Mouse (Mus musculus) lung, postnatal 4 days (tissue): ENCODE data around the gene Myo1d.

ENCODE experiments used
- DNase-seq, 2 experiments: peaks; one replicate each; pipeline ENCODE4 v3.0.0; 2021

The Myo1d gene

DNA sequence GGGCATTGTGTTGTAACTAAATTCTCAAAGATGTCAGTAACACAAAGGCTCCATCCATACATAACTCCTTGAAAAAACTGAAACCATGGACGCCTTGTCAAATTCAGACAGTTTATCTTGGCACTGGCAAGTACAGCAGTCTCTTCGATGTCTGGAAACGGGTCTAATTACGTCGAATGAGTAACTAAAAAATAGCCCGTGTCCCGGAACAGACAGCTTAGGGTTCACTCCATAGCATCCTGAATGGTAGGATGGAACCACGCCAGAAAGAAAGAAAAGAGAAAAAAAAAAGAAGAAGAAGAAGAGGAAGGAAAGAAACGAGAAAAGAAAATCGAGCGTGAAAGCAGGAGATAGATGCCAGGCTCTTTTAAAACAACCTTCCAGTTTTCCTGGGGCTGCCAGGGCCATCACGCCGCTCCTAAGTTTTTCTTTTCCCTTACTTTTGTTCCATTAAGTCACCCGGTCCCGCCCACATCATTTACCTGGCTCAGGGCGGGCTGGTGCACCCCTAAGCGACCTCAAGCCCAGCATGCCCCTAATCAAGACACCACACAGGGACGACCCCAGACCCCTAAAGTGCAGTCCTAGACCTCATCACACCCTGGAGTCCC, 804 bp downstream of the Myo1d start:
- no peak for DNase-seq

DNA sequence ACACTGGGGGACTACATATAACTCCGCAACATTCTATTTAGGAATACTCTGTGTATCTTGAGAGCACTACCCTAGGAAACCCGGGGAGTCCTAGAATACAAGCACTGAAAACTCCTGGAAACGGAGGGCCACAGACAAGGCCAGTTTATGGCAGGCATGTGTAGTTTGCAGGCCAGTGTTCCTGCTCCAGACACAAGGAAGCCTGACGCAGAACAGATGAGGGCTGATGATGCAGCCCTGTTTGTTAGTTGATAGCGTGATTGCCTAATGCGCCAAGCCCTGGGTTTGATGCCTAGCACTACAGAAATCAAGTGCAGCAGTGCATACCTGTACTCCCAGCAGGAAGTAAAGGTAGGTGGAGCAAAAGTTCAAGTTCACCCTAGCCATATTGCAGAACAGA, 1.7 kb downstream of the Myo1d start:
- DNase-seq, result no peak

DNA sequence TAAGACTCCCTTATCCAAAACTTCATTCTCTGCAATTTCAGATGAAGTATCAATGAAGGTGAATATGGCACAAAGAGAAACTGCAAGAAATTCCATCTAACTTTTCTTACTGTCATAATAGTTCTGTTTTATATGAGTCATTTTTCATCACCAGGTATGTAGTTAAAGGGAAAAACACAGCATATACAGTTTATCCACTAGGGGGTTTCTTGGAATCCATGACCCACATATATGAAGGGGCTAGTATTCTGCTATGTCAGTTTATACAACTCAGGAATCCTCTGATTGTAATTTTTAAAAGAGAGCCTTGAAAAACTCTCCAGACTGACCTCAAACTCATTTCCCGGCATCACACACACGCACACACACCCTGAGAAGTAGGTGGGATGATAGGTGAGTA, 2.1 kb downstream of the Myo1d start:
- DNase-seq, result no peak

GRCm38 (mm10) chr11:80775535-80775934, 4.3 kb downstream of the Myo1d start:
- DNase-seq, result no peak

GRCm38 (mm10) chr11:80772595-80773210, 7.1 kb downstream of the Myo1d start:
- DNase-seq, result no peak

DNA sequence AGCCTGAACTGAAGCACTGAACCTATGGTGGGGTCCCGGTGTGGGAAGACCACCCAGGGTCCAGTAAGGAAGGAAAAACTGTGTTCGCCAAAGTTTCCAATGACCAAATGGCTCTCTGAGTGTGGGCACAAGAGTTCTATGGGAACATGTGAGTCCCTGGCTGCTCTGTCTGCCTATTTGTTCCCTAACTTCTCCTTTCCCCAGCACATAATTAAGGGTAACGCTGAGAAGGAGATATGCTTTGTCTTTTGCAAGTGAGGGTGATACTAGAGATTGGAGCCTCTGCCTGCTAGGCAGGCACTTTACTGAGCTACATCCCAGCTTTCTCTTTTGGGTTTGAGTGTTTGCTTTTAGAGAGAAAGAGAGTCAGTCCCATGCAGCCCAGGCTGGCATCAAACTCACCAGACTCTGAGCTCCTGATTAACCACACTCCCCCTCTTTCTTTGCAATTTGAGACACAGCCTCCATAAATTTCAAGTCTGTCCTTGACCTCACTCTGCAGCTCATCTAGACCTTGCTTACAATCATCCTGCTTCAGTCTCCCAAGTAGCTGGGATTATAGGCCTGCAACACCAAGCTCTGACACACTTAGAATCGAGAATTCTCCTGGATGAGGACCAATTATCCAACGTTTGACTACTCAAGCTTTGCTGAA, 8.1 kb downstream of the Myo1d start:
- no peak for DNase-seq

DNA sequence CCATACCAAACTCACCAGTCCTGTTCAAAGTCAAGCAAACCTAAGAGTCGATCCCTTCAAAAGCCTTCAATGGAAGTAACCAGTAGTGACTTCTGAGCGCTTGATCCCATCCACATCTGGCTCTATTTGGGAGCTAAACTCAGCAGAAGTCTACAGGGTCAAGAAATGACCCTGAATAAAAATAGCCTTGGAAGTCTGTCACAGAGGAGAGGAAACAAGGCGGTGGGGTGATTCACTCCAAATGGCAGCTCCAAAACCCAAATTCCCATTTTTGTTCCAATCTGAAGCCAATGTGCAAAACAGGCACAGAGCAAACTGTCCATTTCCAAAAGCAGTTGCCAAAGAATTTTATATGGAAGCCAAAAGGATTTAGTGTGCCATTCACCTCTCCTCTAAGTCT, 8.6 kb downstream of the Myo1d start:
- no peak for DNase-seq

DNA sequence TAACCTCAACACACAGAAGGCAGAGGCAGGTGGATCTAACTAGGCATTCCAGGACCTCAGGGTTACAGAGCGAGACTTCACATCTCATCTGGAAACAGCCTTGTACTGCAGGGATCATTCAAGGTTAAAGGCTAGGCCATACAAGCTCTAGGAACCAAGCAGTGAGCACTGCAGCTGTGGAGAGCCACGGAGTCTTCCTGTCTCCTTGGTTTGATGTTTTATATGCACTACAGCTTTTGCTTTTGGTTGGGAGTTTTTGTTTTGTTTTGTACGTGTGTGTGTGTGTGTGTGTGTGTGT, 12.6 kb downstream of the Myo1d start:
- no peak for DNase-seq

DNA sequence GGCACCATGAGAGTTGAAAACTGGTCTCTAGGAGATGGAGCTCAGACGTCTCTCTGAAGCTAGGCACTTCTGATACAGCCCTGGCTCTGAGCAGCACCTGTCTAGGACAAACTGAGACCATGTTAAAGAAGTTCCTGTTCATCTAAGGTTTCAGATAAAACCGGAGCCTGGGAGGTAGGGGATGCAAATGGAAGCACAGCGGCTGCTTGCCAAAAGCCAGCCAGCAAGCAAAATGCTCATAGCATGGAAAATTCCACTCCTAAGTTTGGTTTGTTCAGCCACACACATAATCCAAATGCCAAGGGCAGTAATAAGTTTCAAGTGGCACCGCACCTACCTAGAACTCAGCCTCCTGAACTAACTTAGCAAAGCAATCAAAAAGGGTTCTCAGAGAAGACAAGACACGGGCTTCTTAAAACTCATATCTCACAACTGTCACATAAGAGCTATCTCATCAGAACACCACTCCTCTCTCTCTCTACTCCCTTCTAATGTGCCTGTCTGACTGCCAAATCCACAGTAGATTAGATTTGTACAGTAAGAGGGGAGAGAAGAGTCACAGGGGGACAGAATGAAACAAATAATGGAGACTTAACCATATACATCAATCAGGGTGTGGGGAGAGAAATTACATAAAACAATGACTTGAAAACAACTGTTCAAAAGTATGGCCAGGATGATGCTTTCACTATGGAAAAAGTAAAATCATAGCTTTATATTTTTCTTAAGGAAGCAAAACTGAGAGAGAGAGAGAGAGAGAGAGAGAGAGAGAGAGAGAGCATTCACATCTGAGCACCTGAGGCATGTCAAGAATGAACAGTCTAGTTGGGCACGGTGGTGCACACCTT, 13.1 kb downstream of the Myo1d start:
- peak; percentile 40 to 53 for DNase-seq

GRCm38 (mm10) chr11:80766068-80766467, 13.8 kb downstream of the Myo1d start:
- DNase-seq, result no peak

GRCm38 (mm10) chr11:80762066-80762465, 17.8 kb downstream of the Myo1d start:
- DNase-seq, result no peak

- DNase-seq, result no peak
These were observed 18.4 kb downstream of the Myo1d start for GRCm38 (mm10) chr11:80761285-80761974.

DNA sequence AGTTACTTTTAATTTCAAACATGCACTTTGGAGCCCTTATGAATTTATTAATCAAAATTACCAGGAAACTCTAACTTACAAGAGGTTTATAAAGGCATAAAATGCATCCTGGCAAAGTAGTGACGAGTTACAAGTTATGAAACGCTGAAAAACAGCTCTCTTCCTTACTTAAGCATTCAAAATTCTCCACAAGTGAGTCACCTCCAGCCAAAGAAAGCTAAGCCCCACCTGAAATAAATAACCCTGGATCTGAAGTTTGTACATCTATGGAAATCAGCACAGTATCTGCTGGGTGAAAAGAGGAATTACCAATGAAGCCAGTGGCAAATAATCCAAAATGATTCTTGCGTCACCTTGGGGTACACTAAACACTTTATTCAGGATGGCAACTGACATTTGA, 20.8 kb downstream of the Myo1d start:
- DNase-seq, result no peak

DNA sequence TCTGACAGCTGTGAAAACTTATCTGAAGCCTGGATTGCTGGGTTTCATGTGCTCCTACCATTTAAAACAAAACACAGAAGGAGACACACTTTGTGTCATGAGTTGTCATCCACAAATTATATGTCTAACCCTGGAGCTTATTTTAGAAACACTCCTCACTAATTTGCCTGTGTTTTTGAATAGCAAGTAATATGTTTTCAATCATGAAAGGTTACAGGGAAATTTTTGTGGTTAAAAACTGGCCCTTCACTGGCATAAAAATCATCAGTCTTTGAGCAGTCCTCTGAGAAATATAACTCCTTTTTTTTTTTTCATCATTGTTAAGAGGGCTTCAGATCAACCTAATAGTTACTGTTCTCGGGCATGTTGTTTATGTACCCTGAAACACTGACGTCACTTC, 25.6 kb downstream of the Myo1d start:
- DNase-seq, result no peak

DNA sequence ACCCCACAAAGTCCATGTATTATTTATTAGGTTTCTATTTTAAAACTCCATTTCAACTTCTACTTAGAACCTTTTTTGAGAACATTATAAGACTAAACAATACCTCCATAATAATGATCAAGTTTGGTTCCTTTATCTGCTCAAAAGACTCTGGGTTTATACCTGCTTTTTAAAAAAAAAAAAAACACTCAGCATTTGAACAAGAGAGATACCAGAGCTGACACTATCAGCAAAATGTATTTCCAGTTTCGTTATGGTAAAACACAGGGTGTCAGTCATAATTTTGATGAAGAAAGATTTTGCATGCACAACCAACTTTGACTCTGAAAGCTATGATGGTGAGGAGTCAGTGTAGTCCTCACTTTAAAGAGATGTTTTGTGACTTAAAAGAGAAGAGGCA, 28.7 kb downstream of the Myo1d start:
- DNase-seq, result no peak

- DNase-seq, result no peak
These were observed 30.6 kb downstream of the Myo1d start for GRCm38 (mm10) chr11:80749187-80749586.

GRCm38 (mm10) chr11:80745426-80745825, 34.4 kb downstream of the Myo1d start:
- no peak for DNase-seq

DNA sequence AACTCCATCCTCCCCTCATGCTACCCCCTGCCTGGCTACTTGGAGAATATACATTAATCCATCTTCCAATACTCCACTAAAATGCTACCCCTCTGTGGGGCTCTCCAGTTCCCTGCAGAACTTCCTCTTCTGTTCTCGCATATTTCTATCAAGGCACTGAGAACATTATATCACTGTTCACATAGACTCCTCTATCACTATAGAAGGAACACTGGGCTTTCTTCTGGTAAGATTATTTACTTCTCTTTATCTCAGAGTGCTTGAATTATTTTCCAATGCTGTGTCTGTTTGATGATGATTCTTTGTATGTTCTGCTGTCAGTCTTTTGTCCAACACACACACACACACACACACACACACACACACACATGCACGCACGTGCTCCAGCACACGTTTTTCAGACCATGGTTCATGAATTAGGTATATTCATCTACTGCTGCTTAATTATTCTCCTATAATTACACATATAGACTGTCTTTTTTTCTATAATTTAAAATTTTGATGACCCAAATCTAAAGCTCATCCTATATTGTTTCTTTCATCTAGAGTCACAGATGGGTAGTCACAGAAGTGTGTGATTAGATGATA, 35.9 kb downstream of the Myo1d start:
- no peak for DNase-seq

DNA sequence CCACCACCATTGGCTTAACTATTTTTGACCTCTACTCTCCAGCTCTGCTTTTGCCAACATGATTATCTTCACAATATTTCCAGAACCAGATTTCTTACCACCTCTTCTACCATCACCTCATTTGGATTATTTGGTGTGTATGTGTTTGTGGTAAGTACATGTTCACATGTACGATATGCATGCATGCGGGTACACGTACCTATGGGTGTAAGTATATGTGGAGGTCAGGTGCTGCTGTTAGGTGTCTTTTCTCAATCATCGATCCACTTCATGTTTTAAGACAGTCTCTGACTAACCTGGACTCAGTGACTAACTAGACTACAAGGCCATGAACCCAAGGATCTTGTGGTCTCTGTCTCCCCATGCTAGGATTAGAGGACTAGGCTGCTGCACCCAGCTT, 37.4 kb downstream of the Myo1d start:
- no peak for DNase-seq

DNA sequence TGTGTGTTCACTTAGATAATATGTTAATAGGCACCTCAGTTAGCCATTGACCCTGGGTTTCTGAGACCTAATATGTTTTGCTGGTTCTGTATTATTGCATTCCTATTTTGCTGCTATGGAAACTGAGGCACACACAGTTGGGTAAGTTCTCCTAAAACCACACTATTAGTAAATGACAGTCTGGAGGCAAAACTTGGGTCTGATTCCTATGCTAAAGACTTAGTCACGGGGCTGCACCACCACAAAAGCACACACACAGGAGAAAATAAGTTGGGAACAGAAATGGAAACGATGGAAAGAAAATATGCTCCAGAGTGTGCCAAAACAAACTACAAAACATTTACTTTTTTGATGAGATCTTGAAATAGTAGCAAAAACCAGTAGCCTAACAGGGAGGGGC, 45.1 kb downstream of the Myo1d start:
- DNase-seq, result no peak

GRCm38 (mm10) chr11:80724701-80725100, 55.1 kb downstream of the Myo1d start:
- DNase-seq, result no peak

- no peak for DNase-seq
These were observed 56.3 kb downstream of the Myo1d start for GRCm38 (mm10) chr11:80723406-80724047.
